Mouse (Mus musculus): ENCODE results near the gene Gemin6.

GRCm38 (mm10) chr17:80174699-80175385 lies 49.4 kb upstream of the Gemin6 start:
- TF ChIP-seq CTCF (IDR thresholded peaks at IDR 0.05 in 2 of 3, conservative IDR thresholded peaks at IDR 0.05 in 1 of 3; ENCODE audit: control insufficient read depth in 1 of 3, insufficient read depth in 1 of 3, low read depth in 2 of 3, low read length in 3 of 3, poor library complexity in 1 of 3, severe bottlenecking in 1 of 3) (no peak), ZMIZ1 (IDR thresholded peaks at IDR 0.05; ENCODE audit: low read depth, low read length) (no peak), EP300 (IDR thresholded peaks at IDR 0.05; ENCODE audit: low read depth in 1 of 2, low read length in 2 of 2) (no peak), MAFK (IDR thresholded peaks at IDR 0.05; ENCODE audit: borderline replicate concordance, low read depth, low read length) (no peak), MEF2A (IDR thresholded peaks at IDR 0.05; ENCODE audit: extremely low read depth, insufficient replicate concordance, low read depth, low read length, poor library complexity, severe bottlenecking) (no peak), RAD21 (IDR thresholded peaks at IDR 0.05; ENCODE audit: low read depth, low read length) (no peak)
